Mouse (Mus musculus) ES-E14 (cell line): ENCODE results near the gene Zfp185. TPM values are rescaled to one million over a fixed set of nuclear protein-coding genes. Genes with fewer than 3 reads are reported as not detected.

Experiments
- DNase-seq: peaks from one replicate; pipeline ENCODE4 v3.0.0-alpha.2; 2013; ENCODE audit warnings: low read depth, low spot score
- H3K27ac ChIP-seq: 2 replicates; pipeline ENCODE4 v1.5.1; 2012; ENCODE audit warnings: low read depth, mild to moderate bottlenecking, low read length, moderate library complexity, mixed read lengths; ENCODE audit not compliant: poor library complexity, insufficient read depth, severe bottlenecking
- H3K36me3 ChIP-seq: 2 replicates; pipeline ENCODE4 v1.6.1; 2012; ENCODE audit warnings: mild to moderate bottlenecking, low read length, moderate library complexity, mixed read lengths; ENCODE audit not compliant: control insufficient read depth, poor library complexity, insufficient read depth, severe bottlenecking
- H3K4me1 ChIP-seq, 2 experiments: fragments of 150-350 bp in 1 of 2; sonication (generic) in 1 of 2; 2 replicates each; pipeline ENCODE4 v1.6.1; 2012; ENCODE audit warnings: low read length in 2 of 2, mild to moderate bottlenecking in 1 of 2, mixed read lengths in 1 of 2; ENCODE audit not compliant: control insufficient read depth in 2 of 2, insufficient read depth in 2 of 2, poor library complexity in 1 of 2
- H3K4me3 ChIP-seq, 2 experiments: fragments of 150-350 bp in 1 of 2; sonication (generic) in 1 of 2; 2 replicates each; pipeline ENCODE4 v1.5.1; 2012; ENCODE audit warnings: low read length in 2 of 2, low read depth in 1 of 2, mild to moderate bottlenecking in 1 of 2, mixed read lengths in 1 of 2; ENCODE audit not compliant: insufficient read depth in 1 of 2, poor library complexity in 1 of 2, severe bottlenecking in 1 of 2
- H3K9ac ChIP-seq: 2 replicates; pipeline ENCODE4 v1.6.1; 2012; ENCODE audit warnings: low read depth, mild to moderate bottlenecking, low read length, mixed read lengths; ENCODE audit not compliant: poor library complexity, insufficient read depth, severe bottlenecking
- H3K9me3 ChIP-seq: fragments of 150-350 bp; sonication (generic); 2 replicates; pipeline ENCODE4 v1.6.1; 2012; ENCODE audit warnings: low read depth, mild to moderate bottlenecking, low read length; ENCODE audit not compliant: control insufficient read depth, insufficient read depth
- CHD2 ChIP-seq: IDR thresholded peaks from 2 replicates; pipeline ENCODE4 v1.6.1; 2014; ENCODE audit warnings: mild to moderate bottlenecking, low read depth, low read length, inconsistent platforms
- HCFC1 ChIP-seq: IDR thresholded peaks from 2 replicates; pipeline ENCODE4 v1.6.1; 2012; ENCODE audit warnings: low read length, inconsistent platforms, borderline replicate concordance; ENCODE audit not compliant: insufficient read depth
- MAFK ChIP-seq: IDR thresholded peaks from 2 replicates; pipeline ENCODE4 v1.6.1; 2014; ENCODE audit warnings: mild to moderate bottlenecking, low read depth, low read length, inconsistent platforms; ENCODE audit not compliant: insufficient read depth
- ZC3H11A ChIP-seq: IDR thresholded peaks from 2 replicates; pipeline ENCODE4 v1.6.1; 2012; ENCODE audit warnings: low read depth, mild to moderate bottlenecking, inconsistent platforms, low read length, borderline replicate concordance
- ZNF384 ChIP-seq: IDR thresholded peaks from 2 replicates; pipeline ENCODE4 v1.6.1; 2012; ENCODE audit warnings: low read depth, low read length, inconsistent platforms
- in situ Hi-C, 2 experiments: fragments of 600-800 bp; cut with MboI; formaldehyde crosslinking; loops; one replicate each; pipeline ENCODE4 v1.15.1; 2025; ENCODE audit warnings: low sequenced_read_pairs in 2 of 2, inconsistent platforms in 1 of 2; ENCODE audit not compliant: unreplicated experiment in 2 of 2
- total RNA-seq: library from RNA; depleted of rRNA; stranded (reverse); fragments of 300-350 nt; gene quantifications from 2 replicates; pipeline ENCODE4 v1.2.3, GENCODE M21; 2012; rRNA removed

Zfp185 gene
- total RNA-seq: 8.5 and 9.8 TPM in 2 replicates

DNA sequence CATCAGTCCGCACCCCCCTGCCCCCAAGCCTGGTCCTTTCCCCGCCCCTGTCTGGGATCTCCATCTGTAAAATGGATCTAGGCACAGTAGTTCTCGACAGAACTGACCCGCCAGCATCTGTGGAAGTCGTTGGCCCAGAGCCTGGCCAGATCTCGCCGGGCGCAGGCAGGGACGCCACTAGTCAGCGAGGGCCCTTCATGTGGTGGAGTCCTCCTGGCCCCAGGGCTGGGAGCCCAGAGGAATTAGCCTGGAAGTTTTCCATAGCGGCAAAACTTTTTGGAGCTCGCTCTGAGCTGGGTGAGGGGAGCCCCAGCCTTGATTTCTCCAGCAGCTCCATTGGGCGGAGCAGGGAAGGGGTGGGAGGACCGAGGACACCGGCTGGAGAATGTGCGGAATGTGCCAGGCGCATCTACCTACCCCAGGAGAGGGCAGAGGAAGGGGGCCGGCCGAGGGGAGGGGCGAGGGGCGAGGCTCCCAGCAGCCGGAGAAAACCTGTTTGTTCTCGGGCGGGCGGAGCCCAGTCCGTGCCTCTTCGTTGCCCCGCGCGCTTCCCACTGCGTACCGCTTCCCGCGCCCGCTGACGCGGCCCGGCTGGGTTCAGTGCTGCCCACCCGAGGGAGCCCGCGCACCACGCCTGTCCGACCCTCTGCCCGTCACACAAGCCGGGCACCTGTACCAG lies at the start of gene Zfp185:
TSS of gene Zfp185 (plus strand) at position 499 of the 679 bp plus-strand sequence.
- TF ChIP-seq ZC3H11A: no peak
- no peak for TF ChIP-seq HCFC1
- TF ChIP-seq CHD2: no peak
- TF ChIP-seq MAFK: no peak
- TF ChIP-seq ZNF384: no peak
- Histone ChIP-seq H3K9ac (peak within 1 kb of the TSS; percentile 92), H3K4me3 (peak within 1 kb of the TSS; percentile 78 to 91), H3K9me3 (no peaks in the 10 kb centered on the region), H3K27ac (no peak within 1 kb of the TSS), H3K36me3 (no peaks in the 10 kb centered on the region), H3K4me1 (no peaks in the 10 kb centered on the region)
- in situ Hi-C loops: no loop called here
- peak; percentile 55 for DNase-seq

- peaks cover 9% of the 10 kb centered on the region for H3K36me3 ChIP-seq
- in situ Hi-C loops: no loop called here
- no peak for TF ChIP-seq MAFK
- TF ChIP-seq ZNF384: no peak
- no peak for TF ChIP-seq CHD2
- TF ChIP-seq ZC3H11A: no peak
- TF ChIP-seq HCFC1: no peak
Observed at GRCm38 (mm10) chrX:72953464-72953863, 33.7 kb upstream of the Zfp185 start.

GRCm38 (mm10) chrX:72956486-72956885 lies 30.7 kb upstream of the Zfp185 start:
- no peak overlapping the region for H3K9ac ChIP-seq
- TF ChIP-seq CHD2 (no peak), HCFC1 (no peak), MAFK (no peak), ZNF384 (no peak), ZC3H11A (no peak)
- no peaks in the 10 kb centered on the region for H3K4me1 ChIP-seq
- no peak overlapping the region for H3K27ac ChIP-seq
- no peak for DNase-seq
- H3K36me3 ChIP-seq: peaks cover 2% of the 10 kb centered on the region; the same call in 1 of the 2 replicates
- H3K4me3 ChIP-seq: no peak overlapping the region
- H3K9me3 ChIP-seq: no peaks in the 10 kb centered on the region
- in situ Hi-C loops: no loop called here

More at GRCm38 (mm10) chrX:72953464-72953863, 33.7 kb upstream of the Zfp185 start:
- no peak overlapping the region for H3K4me3 ChIP-seq
- no peak overlapping the region for H3K9ac ChIP-seq
- H3K4me1 ChIP-seq: no peaks in the 10 kb centered on the region
- H3K27ac ChIP-seq: no peak overlapping the region
- DNase-seq: no peak
- peaks cover 2% of the 10 kb centered on the region; the same call in 1 of the 2 replicates for H3K9me3 ChIP-seq

- Histone ChIP-seq H3K4me3 (no peak overlapping the region), H3K27ac (no peak overlapping the region), H3K36me3 (peaks cover 2% of the 10 kb centered on the region; the same call in 1 of the 2 replicates), H3K9me3 (no peaks in the 10 kb centered on the region), H3K9ac (no peak overlapping the region), H3K4me1 (no peaks in the 10 kb centered on the region)
- in situ Hi-C loops: no loop called here
- peak; percentile 12 for DNase-seq
- TF ChIP-seq ZC3H11A (no peak), HCFC1 (no peak), MAFK (no peak), ZNF384 (no peak), CHD2 (no peak)
Observed at GRCm38 (mm10) chrX:72960431-72960830, 26.7 kb upstream of the Zfp185 start.
